Mouse (Mus musculus): ENCODE results near the gene Cacna1g. TPM values are rescaled to one million over a fixed set of nuclear protein-coding genes. Genes with fewer than 3 reads are reported as not detected.

The Cacna1g gene
- polyA plus RNA-seq, 1 experiment from 2014 or later = 10.3 TPM

DNA sequence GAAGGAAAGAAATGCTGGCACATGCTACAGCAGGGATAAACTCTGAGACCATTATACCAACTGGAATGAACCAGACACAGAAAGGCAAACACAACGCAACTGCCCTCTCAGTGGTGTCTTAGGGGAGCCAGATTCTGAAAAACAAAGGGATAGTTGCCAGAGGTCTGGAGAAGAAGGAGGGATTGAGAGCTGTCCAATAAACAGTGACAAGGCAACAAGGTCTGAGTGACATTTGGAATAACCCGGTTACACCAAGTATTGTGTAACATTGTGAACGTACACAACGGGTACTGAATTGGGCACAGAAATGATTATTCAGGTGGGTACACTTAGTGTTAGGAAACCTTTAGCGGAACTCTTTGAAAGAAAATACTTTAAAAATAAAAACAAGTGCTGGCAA lies 111.9 kb downstream of the Cacna1g start:
- ATAC-seq (ENCODE audit: low FRiP score, low TSS enrichment) = no peak
- WGBS = 92% methylated on average over 5 of the region's 5 CpGs

DNA sequence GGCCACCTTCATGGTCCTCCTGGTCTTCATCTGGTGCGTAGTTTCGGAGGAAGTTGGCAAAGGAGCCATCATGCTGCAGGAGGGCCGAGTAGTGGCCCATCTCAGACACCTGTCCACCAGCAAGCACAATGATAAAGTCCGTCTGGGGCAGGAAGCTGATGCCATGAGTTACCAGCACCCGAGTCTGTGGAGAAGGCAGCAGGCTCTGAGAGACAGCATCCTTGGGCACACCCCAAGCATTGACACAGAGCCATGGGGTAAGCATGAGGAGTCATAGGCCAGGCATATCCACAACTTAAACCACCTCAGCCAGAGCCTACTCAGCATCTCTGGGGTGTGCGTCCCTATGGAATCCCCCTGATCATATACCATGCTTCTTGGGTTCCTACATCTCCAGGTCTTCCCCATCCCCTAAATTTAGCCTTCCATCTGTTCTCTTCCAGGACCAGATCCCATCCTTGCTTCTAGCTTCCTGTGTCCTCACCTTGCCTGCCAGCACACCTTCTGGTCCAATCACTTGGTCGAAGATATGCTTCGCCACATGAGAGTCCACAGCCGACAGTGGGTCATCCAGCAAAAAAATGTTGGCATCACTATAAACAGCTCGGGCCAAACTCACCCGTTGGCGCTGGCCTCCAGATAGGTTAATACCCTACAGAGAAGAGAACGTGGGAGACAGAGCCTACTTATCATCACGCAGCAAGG lies 112.7 kb downstream of the Cacna1g start:
- Histone ChIP-seq H3K36me3 (ENCODE audit: insufficient read depth, low read length) (no peaks in the 10 kb centered on the region), H3K9me3 (ENCODE audit: low read length) (peaks cover 4% of the 10 kb centered on the region; the same call in 1 of the 2 replicates), H3K27me3 (ENCODE audit: insufficient read depth, low read length) (no peaks in the 10 kb centered on the region), H3K27ac (ENCODE audit: low read length) (no peak overlapping the region), H3K4me1 (ENCODE audit: insufficient read depth, low read length) (peaks cover 6% of the 10 kb centered on the region; the same call in 1 of the 2 replicates), H3K9ac (replicated peaks; ENCODE audit: low read length) (no peak overlapping the region), H3K4me3 (ENCODE audit: low read length) (no peak overlapping the region), H3K4me2 (replicated peaks; ENCODE audit: low read depth, low read length) (no peak overlapping the region)
- 92% methylated on average over 14 of the region's 14 CpGs for WGBS
- no peak for ATAC-seq (ENCODE audit: low FRiP score, low TSS enrichment)

More for the DNA sequence above, 111.9 kb downstream of the Cacna1g start:
- Histone ChIP-seq H3K27ac (ENCODE audit: low read length) (no peak overlapping the region), H3K36me3 (ENCODE audit: insufficient read depth, low read length) (no peaks in the 10 kb centered on the region), H3K27me3 (ENCODE audit: insufficient read depth, low read length) (no peaks in the 10 kb centered on the region), H3K9me3 (ENCODE audit: low read length) (peaks cover 4% of the 10 kb centered on the region; the same call in 1 of the 2 replicates), H3K4me2 (replicated peaks; ENCODE audit: low read depth, low read length) (no peak overlapping the region), H3K4me1 (ENCODE audit: insufficient read depth, low read length) (peaks cover 6% of the 10 kb centered on the region; the same call in 1 of the 2 replicates), H3K4me3 (ENCODE audit: low read length) (no peak overlapping the region), H3K9ac (replicated peaks; ENCODE audit: low read length) (no peak overlapping the region)

DNA sequence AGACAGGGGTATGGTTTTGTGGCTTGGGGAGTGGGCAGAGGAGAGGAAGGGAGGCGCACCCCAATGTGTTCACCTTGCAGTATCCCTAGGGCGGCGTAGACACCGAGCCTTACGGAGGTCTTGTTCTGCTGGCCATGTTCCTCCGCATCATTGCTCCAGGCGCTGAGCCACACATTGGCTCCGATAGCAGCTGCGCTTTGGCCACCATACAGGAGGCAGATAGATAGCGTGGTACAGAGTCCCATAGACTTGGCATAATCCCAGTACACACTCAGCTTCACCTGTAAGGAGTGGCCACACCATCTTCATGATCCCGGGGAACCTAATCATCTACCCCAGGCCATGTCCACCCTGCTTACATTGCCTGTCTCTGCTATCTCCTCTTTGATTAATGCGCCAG lies 114.8 kb downstream of the Cacna1g start:
- no peaks in the 10 kb centered on the region for H3K36me3 ChIP-seq (ENCODE audit: insufficient read depth, low read length)
- no peak overlapping the region for H3K4me2 ChIP-seq (replicated peaks; ENCODE audit: low read depth, low read length)
- no peak overlapping the region for H3K27ac ChIP-seq (ENCODE audit: low read length)
- no peak overlapping the region for H3K9ac ChIP-seq (replicated peaks; ENCODE audit: low read length)
- H3K9me3 ChIP-seq (ENCODE audit: low read length) = no peaks in the 10 kb centered on the region
- no peaks in the 10 kb centered on the region for H3K27me3 ChIP-seq (ENCODE audit: insufficient read depth, low read length)
- H3K4me1 ChIP-seq (ENCODE audit: insufficient read depth, low read length) = no peaks in the 10 kb centered on the region
- H3K4me3 ChIP-seq (ENCODE audit: low read length) = no peak overlapping the region
- no peak for ATAC-seq (ENCODE audit: low FRiP score, low TSS enrichment)
- 92% methylated on average over 12 of the region's 12 CpGs for WGBS

Other genes with a start within 250 kb of the Cacna1g start
- gene Wfikkn2, start 228.2 kb downstream of the Cacna1g start, polyA plus RNA-seq (2015; fragmentation: Nextera tagmentation; extraction: Ambion mirVana) = 2.2 and 3.1 TPM in 2 replicates
- gene Gm21885, start 192.3 kb downstream of the Cacna1g start, polyA plus RNA-seq (2015; fragmentation: Nextera tagmentation; extraction: Ambion mirVana) = not detected in 2 replicates
- gene Luc7l3, start 152.2 kb downstream of the Cacna1g start, polyA plus RNA-seq (2015; fragmentation: Nextera tagmentation; extraction: Ambion mirVana) = 99.5 and 112 TPM in 2 replicates
- 11.2 and 11.5 TPM in 2 replicates for gene Ankrd40, start 146.2 kb downstream of the Cacna1g start, polyA plus RNA-seq (2015; fragmentation: Nextera tagmentation; extraction: Ambion mirVana)
- 5.0 and 7.0 TPM in 2 replicates for gene Abcc3, start 81.2 kb downstream of the Cacna1g start, polyA plus RNA-seq (2015; fragmentation: Nextera tagmentation; extraction: Ambion mirVana)
- 0.19 and 0.37 TPM in 2 replicates for gene Spata20, start 12.0 kb upstream of the Cacna1g start, polyA plus RNA-seq (2015; fragmentation: Nextera tagmentation; extraction: Ambion mirVana)
- 23.4 and 28.2 TPM in 2 replicates for gene Epn3, start 25.8 kb upstream of the Cacna1g start, polyA plus RNA-seq (2015; fragmentation: Nextera tagmentation; extraction: Ambion mirVana)
- gene Mycbpap, start 47.5 kb upstream of the Cacna1g start, polyA plus RNA-seq (2015; fragmentation: Nextera tagmentation; extraction: Ambion mirVana) = 4.3 and 5.1 TPM in 2 replicates
- gene Rsad1, start 75.1 kb upstream of the Cacna1g start, polyA plus RNA-seq (2015; fragmentation: Nextera tagmentation; extraction: Ambion mirVana) = 4.3 and 6.1 TPM in 2 replicates
- 0.58 and 0.64 TPM in 2 replicates for gene Chad, start 90.8 kb upstream of the Cacna1g start, polyA plus RNA-seq (2015; fragmentation: Nextera tagmentation; extraction: Ambion mirVana)
- gene Acsf2, start 127.7 kb upstream of the Cacna1g start, polyA plus RNA-seq (2015; fragmentation: Nextera tagmentation; extraction: Ambion mirVana) = 7.9 and 9.1 TPM in 2 replicates
- gene Lrrc59, start 155.6 kb upstream of the Cacna1g start, polyA plus RNA-seq (2015; fragmentation: Nextera tagmentation; extraction: Ambion mirVana) = 211 and 218 TPM in 2 replicates
- gene Mrpl27, start 179.6 kb upstream of the Cacna1g start, polyA plus RNA-seq (2015; fragmentation: Nextera tagmentation; extraction: Ambion mirVana) = 141 and 148 TPM in 2 replicates
- 27.8 and 28.4 TPM in 2 replicates for gene Eme1, start 179.8 kb upstream of the Cacna1g start, polyA plus RNA-seq (2015; fragmentation: Nextera tagmentation; extraction: Ambion mirVana)
- 20.2 and 22.9 TPM in 2 replicates for gene Xylt2, start 203.3 kb upstream of the Cacna1g start, polyA plus RNA-seq (2015; fragmentation: Nextera tagmentation; extraction: Ambion mirVana)
- 0.91 and 1.2 TPM in 2 replicates for gene Gm11541, start 230.3 kb upstream of the Cacna1g start, polyA plus RNA-seq (2015; fragmentation: Nextera tagmentation; extraction: Ambion mirVana)

Measured in kidney, embryonic 16.5 days (tissue).